Mouse (Mus musculus): ENCODE data around the gene Calm1. TPM values are rescaled to one million over a fixed set of nuclear protein-coding genes. Genes with fewer than 3 reads are reported as not detected.

Calm1 gene
- total and polyA plus RNA-seq, 3 experiments = 524 to 3,339 (median 602) TPM

- TF ChIP-seq MAX (IDR thresholded peaks at IDR 0.05; ENCODE audit: low read length) (peak; percentile 83), MEF2A (IDR thresholded peaks at IDR 0.05; ENCODE audit: extremely low read depth, insufficient replicate concordance, low read depth, low read length, poor library complexity, severe bottlenecking) (no peak)
Measured at GRCm38 (mm10) chr12:100201838-100202237, 2.6 kb downstream of the Calm1 start (continued).

DNA sequence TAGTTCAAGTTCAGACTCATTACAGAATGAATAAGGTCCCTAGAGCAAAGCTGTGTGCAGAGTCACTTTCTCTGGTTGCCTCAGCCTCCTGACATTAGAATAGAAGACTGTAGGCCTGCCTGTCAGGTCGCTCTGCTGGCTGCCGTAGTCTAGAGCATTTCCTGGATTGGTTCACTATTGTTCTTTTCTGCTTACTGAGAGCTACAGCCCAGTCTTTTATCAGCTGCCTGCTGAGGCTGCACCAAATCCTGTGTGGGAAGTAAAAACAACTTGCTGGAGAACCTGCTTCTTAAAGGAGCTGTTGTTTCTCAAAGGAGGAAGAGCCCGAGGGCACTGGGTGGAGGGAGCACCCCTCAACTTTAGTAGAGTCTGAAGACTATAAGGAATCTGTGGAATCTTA is 4.5 kb downstream of the Calm1 start:
- Histone ChIP-seq H3K79me2 (ENCODE audit: control insufficient read depth, insufficient read depth, low read length, poor library complexity) (peaks cover 32% of the 10 kb centered on the region), H3K4me3 (ENCODE audit: control insufficient read depth in 1 of 2, insufficient read depth in 1 of 2, low read depth in 2 of 2, low read length in 2 of 2) (no peak overlapping the region), H3K36me3 (ENCODE audit: control insufficient read depth in 1 of 2, insufficient read depth in 2 of 2, low read length in 2 of 2) (peaks cover 3 to 18% of the 10 kb centered on the region in 2 experiments), H3K9me3 (replicated peaks; ENCODE audit: insufficient read depth, low read length) (no peaks in the 10 kb centered on the region), H3K9ac (ENCODE audit: control insufficient read depth, low read depth, low read length, poor library complexity, severe bottlenecking) (no peak overlapping the region), H3K27ac (ENCODE audit: control insufficient read depth, low read depth, low read length) (no peak overlapping the region), H3K4me1 (ENCODE audit: control insufficient read depth in 1 of 2, insufficient read depth in 2 of 2, low read length in 2 of 2) (peaks cover under 1 to 3% of the 10 kb centered on the region in 2 experiments; a peak in 3 of 4 replicates), H3K27me3 (ENCODE audit: control insufficient read depth in 1 of 2, insufficient read depth in 2 of 2, low read length in 2 of 2) (no peaks in the 10 kb centered on the region)
- no peak for TF ChIP-seq CHD2 (IDR thresholded peaks at IDR 0.05; ENCODE audit: low read length)
- TF ChIP-seq NELFE (IDR thresholded peaks at IDR 0.05; ENCODE audit: low read depth, low read length) = no peak
- no peak for TF ChIP-seq MAZ (IDR thresholded peaks at IDR 0.05; ENCODE audit: low read depth, low read length)
- no peak for TF ChIP-seq MEF2A (IDR thresholded peaks at IDR 0.05; ENCODE audit: extremely low read depth, insufficient replicate concordance, low read depth, low read length, poor library complexity, severe bottlenecking)
- no peak for TF ChIP-seq ZMIZ1 (IDR thresholded peaks at IDR 0.05; ENCODE audit: low read depth, low read length)
- no peak for TF ChIP-seq TBP (IDR thresholded peaks at IDR 0.05; ENCODE audit: low read depth, low read length)
- no peak for TF ChIP-seq RAD21 (IDR thresholded peaks at IDR 0.05; ENCODE audit: low read depth, low read length)
- no peak for TF ChIP-seq JUND (IDR thresholded peaks at IDR 0.05; ENCODE audit: low read depth, low read length)
- TF ChIP-seq NRF1 (IDR thresholded peaks at IDR 0.05; ENCODE audit: insufficient read depth, low read depth, low read length, poor library complexity, severe bottlenecking) = no peak
- no peak for TF ChIP-seq SMC3 (IDR thresholded peaks at IDR 0.05; ENCODE audit: low read depth, low read length)
- no peak for TF ChIP-seq MXI1 (IDR thresholded peaks at IDR 0.05; ENCODE audit: low read depth, low read length)
- no peak for TF ChIP-seq ZC3H11A (IDR thresholded peaks at IDR 0.05; ENCODE audit: low read depth, low read length)
- TF ChIP-seq MYB (IDR thresholded peaks at IDR 0.05; ENCODE audit: low read depth, low read length) = no peak
- TF ChIP-seq POLR2AphosphoS2 (IDR thresholded peaks at IDR 0.05; ENCODE audit: low read length) = no peak
- TF ChIP-seq ELF1 (IDR thresholded peaks at IDR 0.05; ENCODE audit: low read depth, low read length) = no peak
- no peak for TF ChIP-seq MYC (IDR thresholded peaks at IDR 0.05; ENCODE audit: low read depth, low read length)
- no peak for TF ChIP-seq MAX (IDR thresholded peaks at IDR 0.05; ENCODE audit: low read length)
- no peak for TF ChIP-seq UBTF (IDR thresholded peaks at IDR 0.05; ENCODE audit: borderline replicate concordance, insufficient read depth, low read depth, low read length)
- TF ChIP-seq GABPA (IDR thresholded peaks at IDR 0.05; ENCODE audit: low read depth, low read length) = no peak
- no peak for TF ChIP-seq BHLHE40 (IDR thresholded peaks at IDR 0.05; ENCODE audit: borderline replicate concordance, low read depth, low read length)
- DNase-seq (ENCODE audit: low read depth, low spot score) = peak; percentile 13

Data from MEL (cell line).